Mouse (Mus musculus): ENCODE results near the gene Slc25a45. TPM values are rescaled to one million over a fixed set of nuclear protein-coding genes. Genes with fewer than 3 reads are reported as not detected.

Slc25a45 gene
- total RNA-seq, 2 experiments from 2014 or later: 2.1 to 3.6 TPM

GRCm38 (mm10) chr19:5925311-5925855 is 47.8 kb downstream of the Slc25a45 start:
- DNase-seq (ENCODE audit: low spot score in 2 of 2): no peak

GRCm38 (mm10) chr19:5927026-5927425 is 49.4 kb downstream of the Slc25a45 start:
- no peak for DNase-seq (ENCODE audit: low spot score in 2 of 2)

GRCm38 (mm10) chr19:5927532-5927931 is 49.9 kb downstream of the Slc25a45 start:
- DNase-seq (ENCODE audit: low spot score in 2 of 2): no peak

- no peak for DNase-seq (ENCODE audit: low spot score in 2 of 2)
Measured at GRCm38 (mm10) chr19:5928104-5928503, 50.5 kb downstream of the Slc25a45 start.

- no peak for DNase-seq (ENCODE audit: low spot score in 2 of 2)
Measured at GRCm38 (mm10) chr19:5928546-5928945, 50.9 kb downstream of the Slc25a45 start.

- no peak for DNase-seq (ENCODE audit: low spot score in 2 of 2)
Measured at GRCm38 (mm10) chr19:5929634-5930596, 52.3 kb downstream of the Slc25a45 start.

GRCm38 (mm10) chr19:5935266-5935665 is 57.7 kb downstream of the Slc25a45 start:
- no peak for DNase-seq (ENCODE audit: low spot score in 2 of 2)

Other genes with a start within 250 kb of the Slc25a45 start
- gene Rela, start 240.3 kb upstream of the Slc25a45 start, total RNA-seq (2021): 10 to 100 TPM; 24.4 to 24.7 TPM
- gene Sipa1, start 214.1 kb upstream of the Slc25a45 start, total RNA-seq (2021): 10 to 100 TPM; 30.0 to 34.2 TPM
- gene Map3k11, start 189.1 kb upstream of the Slc25a45 start, total RNA-seq (2021): 10 to 100 TPM; 13.0 to 16.1 TPM
- 10 to 100 TPM; 69.7 to 82.6 TPM for gene Pcnx3, start 188.9 kb upstream of the Slc25a45 start, total RNA-seq (2021)
- gene Kcnk7, start 173.4 kb upstream of the Slc25a45 start, total RNA-seq (2021): not detected
- 10 to 100 TPM; 33.4 to 41.1 TPM for gene Ehbp1l1, start 151.5 kb upstream of the Slc25a45 start, total RNA-seq (2021)
- 10 to 100 TPM; 44.4 to 46.5 TPM for gene Fam89b, start 148.2 kb upstream of the Slc25a45 start, total RNA-seq (2021)
- gene Ltbp3, start 136.9 kb upstream of the Slc25a45 start, total RNA-seq (2021): 10 to 100 TPM; 33.4 to 35.4 TPM
- gene Scyl1, start 106.4 kb upstream of the Slc25a45 start, total RNA-seq (2021): 10 to 100 TPM; 67.3 to 72.8 TPM
- 10 to 100 TPM; 10.7 to 14.8 TPM for gene Frmd8, start 2.5 kb upstream of the Slc25a45 start, total RNA-seq (2021)
- 1 to 10 TPM; 4.4 to 5.5 TPM for gene Tigd3, start 16.3 kb downstream of the Slc25a45 start, total RNA-seq (2021)
- 10 to 100 TPM; 76.0 to 79.9 TPM for gene Dpf2, start 35.2 kb downstream of the Slc25a45 start, total RNA-seq (2021)
- gene Cdc42ep2, start 47.0 kb downstream of the Slc25a45 start, total RNA-seq (2021): 1 to 10 TPM; 5.2 to 5.7 TPM
- gene Pola2, start 86.4 kb downstream of the Slc25a45 start, total RNA-seq (2021): 10 to 100 TPM in 1 of 2 experiments, 1 to 10 TPM in 1; 10.0 to 10.1 TPM
- gene Slc22a20, start 108.3 kb downstream of the Slc25a45 start, total RNA-seq (2021): not detected
- gene Capn1, start 138.1 kb downstream of the Slc25a45 start, total RNA-seq (2021): 10 to 100 TPM; 17.7 to 19.1 TPM
- gene Syvn1, start 168.8 kb downstream of the Slc25a45 start, total RNA-seq (2021): 10 to 100 TPM; 40.6 to 41.2 TPM
- 10 to 100 TPM; 40.3 to 42.4 TPM for gene Mrpl49, start 180.0 kb downstream of the Slc25a45 start, total RNA-seq (2021)
- 100 to 1,000 TPM; 656 to 785 TPM for gene Fau, start 180.0 kb downstream of the Slc25a45 start, total RNA-seq (2021)
- gene Znhit2, start 183.4 kb downstream of the Slc25a45 start, total RNA-seq (2021): 10 to 100 TPM; 37.3 to 41.2 TPM
- gene Tm7sf2, start 190.6 kb downstream of the Slc25a45 start, total RNA-seq (2021): 10 to 100 TPM; 60.0 to 70.8 TPM
- gene Vps51, start 199.4 kb downstream of the Slc25a45 start, total RNA-seq (2021): 10 to 100 TPM; 82.0 to 92.0 TPM
- not detected for gene Tmem262, start 202.2 kb downstream of the Slc25a45 start, total RNA-seq (2021)
- under 1 TPM; 0.56 to 0.85 TPM for gene Gm28374, start 204.4 kb downstream of the Slc25a45 start, total RNA-seq (2021)
- gene Zfpl1, start 207.1 kb downstream of the Slc25a45 start, total RNA-seq (2021): 10 to 100 TPM; 36.8 to 37.6 TPM
- 1 to 10 TPM; 1.1 to 1.3 TPM for gene Cdca5, start 207.2 kb downstream of the Slc25a45 start, total RNA-seq (2021)
- gene AC131692.1, start 216.6 kb downstream of the Slc25a45 start, total RNA-seq (2021): under 1 TPM in 1 of 2 experiments, not detected in 1; 0.80 TPM
- gene Naaladl1, start 228.0 kb downstream of the Slc25a45 start, total RNA-seq (2021): under 1 TPM; 0.32 to 0.38 TPM
- 10 to 100 TPM; 18.8 to 21.6 TPM for gene Sac3d1, start 240.8 kb downstream of the Slc25a45 start, total RNA-seq (2021)